25 mouse cellular contexts compared by ENCODE assay signal in genomic region chr2:143677869-143678268, GRCm38 (mm10).
DNase-seq lines count a peak whose midpoint lies in the region; ATAC-seq and TF ChIP-seq lines count a peak whose summit lies in the region.
"Had no signal": no experiment of that assay in that cellular context is flagged by ENCODE, and none has a peak within 500 bp of the region (broad histone marks: within the 10 kb centered on the region; RNA-seq: fewer than 3 reads in every experiment).

No protein-coding gene starts in this region.

- intact Hi-C loops in left cerebral cortex, adult 2 months (cut with DNase I), result no loop called here

- H3K9me3 ChIP-seq in kidney, embryonic 16.5 days (ENCODE audit: low read length), result no peaks in the 10 kb centered on the region
- H3K9me3 ChIP-seq: embryonic facial prominence, embryonic 10.5 days; embryonic facial prominence, embryonic 12.5 days; forebrain, embryonic 13.5 days; forebrain, embryonic 15.5 days had no signal

- H3K4me2 ChIP-seq in kidney, embryonic 16.5 days (replicated peaks; ENCODE audit: low read depth, low read length), result no peak overlapping the region
- H3K4me2 ChIP-seq: embryonic facial prominence, embryonic 12.5 days; forebrain, embryonic 13.5 days; forebrain, embryonic 15.5 days had no signal

- H3K36me3 ChIP-seq in kidney, embryonic 16.5 days (ENCODE audit: insufficient read depth, low read length), result no peaks in the 10 kb centered on the region
- H3K36me3 ChIP-seq: embryonic facial prominence, embryonic 10.5 days; embryonic facial prominence, embryonic 12.5 days; forebrain, embryonic 15.5 days; G1E had no signal

- TF ChIP-seq CTCF in left cerebral cortex, adult 2 months (IDR thresholded peaks at IDR 0.05), result no peak

- ATAC-seq in frontal cortex, adult (ENCODE audit: low TSS enrichment), result peak; percentile 88
- no peak for ATAC-seq in kidney, embryonic 16.5 days (ENCODE audit: low FRiP score, low TSS enrichment)
- ATAC-seq: activated CD4-positive, CD25-positive, alpha-beta regulatory T cell, adult 4 months; CD4-positive, CD25-positive, alpha-beta regulatory T cell, adult 4 months; forebrain, embryonic 13.5 days; forebrain, embryonic 15.5 days; Patski had no signal

- peak overlapping the region; percentile 77 for H3K27ac ChIP-seq in left cerebral cortex, adult 2 months
- no peak overlapping the region for H3K27ac ChIP-seq in kidney, embryonic 16.5 days (ENCODE audit: low read length)
- H3K27ac ChIP-seq: embryonic facial prominence, embryonic 10.5 days; embryonic facial prominence, embryonic 12.5 days; forebrain, embryonic 13.5 days; forebrain, embryonic 15.5 days had no signal

- no peak overlapping the region for H3K9ac ChIP-seq in kidney, embryonic 16.5 days (replicated peaks; ENCODE audit: low read length)
- H3K9ac ChIP-seq: embryonic facial prominence, embryonic 12.5 days; forebrain, embryonic 13.5 days; forebrain, embryonic 15.5 days had no signal

- DNase-seq in frontal cortex, postnatal 25 days (ENCODE audit: low spot score in 2 of 2), result no peak
- no peak for DNase-seq in left cerebral cortex, adult 2 months (ENCODE audit: extremely low spot score in 1 of 2, low spot score in 2 of 2)
- no peak for DNase-seq in left cerebral cortex, adult 11 months (ENCODE audit: low spot score)
- peak; percentile 78 for DNase-seq in brain, adult 2 months (ENCODE audit: low read depth, low spot score)
- peak; percentile 61 for DNase-seq in telencephalon, adult 2 months (ENCODE audit: low read depth, low spot score)
- DNase-seq: adrenal gland, adult 8-10 months; adrenal gland, postnatal 14 days; adrenal gland, postnatal 36 days; B cell, adult 2 months; cerebellum, adult 11 months; cerebellum, adult 18-20 months; cerebellum, adult 8-10 months; cerebellum, adult 9-11 months; cerebellum, postnatal 14 days; cerebellum, postnatal 36 days had no signal

- H3K27me3 ChIP-seq in kidney, embryonic 16.5 days (ENCODE audit: insufficient read depth, low read length), result no peaks in the 10 kb centered on the region
- H3K27me3 ChIP-seq: embryonic facial prominence, embryonic 12.5 days; forebrain, embryonic 13.5 days; forebrain, embryonic 15.5 days; Patski had no signal

- H3K4me1 ChIP-seq in kidney, embryonic 16.5 days (ENCODE audit: insufficient read depth, low read length), result 0 out of 2 replicates have a peak, but pooled peaks cover 7% of the 10 kb centered on the region
- H3K4me1 ChIP-seq: embryonic facial prominence, embryonic 10.5 days; embryonic facial prominence, embryonic 12.5 days; forebrain, embryonic 15.5 days had no signal

- 90% methylated on average over 4 of the region's 4 CpGs for WGBS in kidney, embryonic 16.5 days

- no peak overlapping the region for H3K4me3 ChIP-seq in left cerebral cortex, adult 2 months
- no peak overlapping the region for H3K4me3 ChIP-seq in kidney, embryonic 16.5 days (ENCODE audit: low read length)
- H3K4me3 ChIP-seq: embryonic facial prominence, embryonic 10.5 days; embryonic facial prominence, embryonic 12.5 days; forebrain, embryonic 13.5 days; forebrain, embryonic 15.5 days had no signal

Comparison
In these comparisons a context has a peak if more than half of its experiments do, and no peak if none do; other contexts are left out.
1. DNase-seq: peak in brain, adult 2 months (single experiment) and telencephalon, adult 2 months (single experiment); none in frontal cortex, postnatal 25 days (0 of 2), left cerebral cortex, adult 2 months (0 of 2) and left cerebral cortex, adult 11 months (single experiment).